Mouse (Mus musculus) CH12.LX (cell line): Measurements from ENCODE around the gene Prph2. TPM values are rescaled to one million over a fixed set of nuclear protein-coding genes. Genes with fewer than 3 reads are reported as not detected.
A peak's percentile ranks its signal among the peaks of the same experiment; 100 is the strongest.

Experiments
- DNase-seq: peaks from one replicate; pipeline ENCODE4 v3.0.0-alpha.2; 2013; ENCODE audit errors: extremely low read depth
- H3K27ac ChIP-seq: 2 replicates; pipeline ENCODE4 v1.5.1; 2012; ENCODE audit warnings: low read depth, mild to moderate bottlenecking, control low read depth, moderate library complexity; ENCODE audit not compliant: insufficient read depth
- H3K27me3 ChIP-seq: replicated peaks from 2 replicates; pipeline ENCODE3; 2012; ENCODE audit warnings: inconsistent platforms
- H3K36me3 ChIP-seq, 2 experiments: replicated peaks in 1 of 2; 2 replicates each; pipeline versions ENCODE3 to v1.6.1; 2012; ENCODE audit warnings: inconsistent platforms in 1 of 2, low read length in 1 of 2, mild to moderate bottlenecking in 1 of 2, mixed read lengths in 1 of 2, moderate library complexity in 1 of 2; ENCODE audit not compliant: control insufficient read depth in 1 of 2, insufficient read depth in 1 of 2
- H3K4me1 ChIP-seq, 2 experiments: 2 replicates each; pipeline ENCODE4 v1.6.1; 2012; ENCODE audit warnings: inconsistent platforms in 1 of 2, moderate library complexity in 1 of 2; ENCODE audit not compliant: insufficient read depth in 2 of 2, control insufficient read depth in 1 of 2
- H3K4me2 ChIP-seq: 2 replicates; pipeline ENCODE4 v1.6.1; 2012; ENCODE audit warnings: low read depth, mild to moderate bottlenecking, control low read depth; ENCODE audit not compliant: poor library complexity, insufficient read depth, severe bottlenecking
- H3K4me3 ChIP-seq, 3 experiments: fragments of 150-350 bp in 1 of 3; sonication (generic) in 1 of 3; replicated peaks in 1 of 3; 2 replicates each; pipeline versions ENCODE3 to v1.5.1; 2011 to 2012; ENCODE audit warnings: low read depth in 2 of 3, low read length in 2 of 3, mild to moderate bottlenecking in 2 of 3, moderate library complexity in 2 of 3, control low read depth in 1 of 3, improper control_type of control experiment in 1 of 3, inconsistent platforms in 1 of 3, mixed read lengths in 1 of 3; ENCODE audit not compliant: poor library complexity in 1 of 3
- H3K79me2 ChIP-seq: replicated peaks from 2 replicates; pipeline ENCODE4 v1.6.1; 2012; ENCODE audit warnings: mild to moderate bottlenecking, moderate library complexity; ENCODE audit not compliant: control insufficient read depth, poor library complexity, insufficient read depth, severe bottlenecking; ENCODE audit errors: extremely low read depth
- H3K9ac ChIP-seq: 2 replicates; pipeline ENCODE4 v1.6.1; 2012; ENCODE audit warnings: low read depth, mild to moderate bottlenecking, control low read depth, moderate library complexity; ENCODE audit not compliant: insufficient read depth
- H3K9me3 ChIP-seq: replicated peaks from 2 replicates; pipeline ENCODE3; 2012; ENCODE audit warnings: low read length, inconsistent platforms, mixed read lengths
- BHLHE40 ChIP-seq: IDR thresholded peaks from 2 replicates; pipeline ENCODE4 v1.6.1; 2011; ENCODE audit warnings: mild to moderate bottlenecking, low read depth, low read length, improper control_type of control experiment
- CTCF ChIP-seq, 2 experiments: IDR thresholded peaks in 1 of 2; conservative IDR thresholded peaks in 1 of 2; 2 replicates each; pipeline ENCODE4 v1.5.1; 2011 to 2012; ENCODE audit warnings: low read depth in 2 of 2, low read length in 2 of 2, improper control_type of control experiment in 1 of 2, inconsistent platforms in 1 of 2, mild to moderate bottlenecking in 1 of 2, moderate library complexity in 1 of 2
- EP300 ChIP-seq: IDR thresholded peaks from 2 replicates; pipeline ENCODE4 v1.6.1; 2011; ENCODE audit warnings: low read length, improper control_type of control experiment
- GABPA ChIP-seq: IDR thresholded peaks from 2 replicates; pipeline ENCODE4 v1.6.1; 2012; ENCODE audit warnings: low read depth, low read length, improper control_type of control experiment, inconsistent platforms; ENCODE audit not compliant: insufficient replicate concordance
- IRF4 ChIP-seq: IDR thresholded peaks from 2 replicates; pipeline ENCODE4 v1.6.1; 2014; ENCODE audit warnings: low read depth, mild to moderate bottlenecking, inconsistent platforms, low read length, improper control_type of control experiment
- JUND ChIP-seq: conservative IDR thresholded peaks from 2 replicates; pipeline ENCODE4 v1.6.1; 2011; ENCODE audit warnings: low read depth, low read length, improper control_type of control experiment
- KAT2A ChIP-seq: IDR thresholded peaks from 2 replicates; pipeline ENCODE4 v1.6.1; 2012; ENCODE audit warnings: low read length, improper control_type of control experiment, inconsistent platforms; ENCODE audit not compliant: insufficient replicate concordance
- MAFK ChIP-seq: IDR thresholded peaks from 2 replicates; pipeline ENCODE4 v1.6.1; 2011; ENCODE audit warnings: low read length, improper control_type of control experiment; ENCODE audit not compliant: insufficient replicate concordance
- MAX ChIP-seq: IDR thresholded peaks from 2 replicates; pipeline ENCODE4 v1.6.1; 2011; ENCODE audit warnings: low read length, improper control_type of control experiment
- MAZ ChIP-seq: IDR thresholded peaks from 2 replicates; pipeline ENCODE4 v1.6.1; 2012; ENCODE audit warnings: low read depth, mild to moderate bottlenecking, inconsistent platforms, low read length, improper control_type of control experiment, moderate library complexity
- MEF2A ChIP-seq: IDR thresholded peaks from 2 replicates; pipeline ENCODE4 v1.6.1; 2014; ENCODE audit warnings: low read depth, mild to moderate bottlenecking, inconsistent platforms, low read length, improper control_type of control experiment, borderline replicate concordance
- MXI1 ChIP-seq: IDR thresholded peaks from 2 replicates; pipeline ENCODE4 v1.6.1; 2011; ENCODE audit warnings: mild to moderate bottlenecking, low read depth, low read length, improper control_type of control experiment
- MYC ChIP-seq: IDR thresholded peaks from 2 replicates; pipeline ENCODE4 v1.6.1; 2011; ENCODE audit warnings: low read depth, mild to moderate bottlenecking, improper control_type of control experiment, low read length
- RAD21 ChIP-seq: IDR thresholded peaks from 2 replicates; pipeline ENCODE4 v1.6.1; 2011; ENCODE audit warnings: low read depth, mild to moderate bottlenecking, low read length, improper control_type of control experiment, moderate library complexity
- SIN3A ChIP-seq: IDR thresholded peaks from 2 replicates; pipeline ENCODE4 v1.6.1; 2012; ENCODE audit warnings: low read length, improper control_type of control experiment, inconsistent platforms
- SMC3 ChIP-seq: IDR thresholded peaks from 2 replicates; pipeline ENCODE4 v1.6.1; 2011; ENCODE audit warnings: low read depth, low read length, improper control_type of control experiment
- USF2 ChIP-seq: conservative IDR thresholded peaks from 2 replicates; pipeline ENCODE4 v1.6.1; 2011; ENCODE audit warnings: low read depth, low read length, improper control_type of control experiment
- ZC3H11A ChIP-seq: IDR thresholded peaks from 2 replicates; pipeline ENCODE4 v1.6.1; 2012; ENCODE audit warnings: low read depth, mild to moderate bottlenecking, inconsistent platforms, low read length, improper control_type of control experiment
- ZKSCAN1 ChIP-seq: IDR thresholded peaks from 2 replicates; pipeline ENCODE4 v1.6.1; 2012; ENCODE audit warnings: low read depth, inconsistent platforms, low read length, improper control_type of control experiment, borderline replicate concordance
- ZNF384 ChIP-seq: IDR thresholded peaks from 2 replicates; pipeline ENCODE4 v1.6.1; 2012; ENCODE audit warnings: low read depth, low read length, improper control_type of control experiment, inconsistent platforms
- dilution Hi-C: fragments of 300-500 bp; cut with MboI; formaldehyde crosslinking; loops from 2 replicates; pipeline ENCODE4 v1.14.3; 2020; ENCODE audit warnings: low sequenced_read_pairs; ENCODE audit not compliant: extremely low pct_unique_long_range_greater_than_20kb, extremely low pct_ligation_motif_present
- in situ Hi-C: fragments of 300-500 bp; cut with MboI; formaldehyde crosslinking; loops from 3 replicates; pipeline ENCODE4 v1.14.3; 2019; ENCODE audit warnings: low sequenced_read_pairs, low pct_ligation_motif_present, low pct_unique_long_range_greater_than_20kb, mixed read lengths
- polyA plus RNA-seq: library from polyadenylated mRNA; unstranded; fragments of >175 nt; gene quantifications from 2 replicates; pipeline ENCODE4 v1.2.1, GENCODE M21; 2012; ENCODE audit warnings: low read depth; ENCODE audit not compliant: insufficient read length
- total RNA-seq, 2 experiments: library from RNA; depleted of rRNA; stranded (reverse); fragments of 300-350 nt in 1 of 2; fragments of >200 nt in 1 of 2; gene quantifications; 2 replicates each; pipeline ENCODE4 v1.2.3; 2012 to 2014

Gene Prph2
- total and polyA plus RNA-seq, 3 experiments = not detected

- Histone ChIP-seq H3K4me3 (peak overlapping the region; percentile 75 to 91 (median 81)), H3K9me3 (no peaks in the 10 kb centered on the region), H3K27me3 (no peaks in the 10 kb centered on the region), H3K9ac (peak overlapping the region; percentile 75), H3K27ac (no peak overlapping the region), H3K79me2 (peaks cover 16% of the 10 kb centered on the region), H3K36me3 (peaks cover 3 to 35% of the 10 kb centered on the region in 2 experiments), H3K4me1 (peaks cover 7 to 24% of the 10 kb centered on the region in 2 experiments), H3K4me2 (peak overlapping the region; percentile 79)
- TF ChIP-seq CTCF (conservative IDR thresholded peaks at IDR 0.05 in 1 of 2, IDR thresholded peaks at IDR 0.05 in 1 of 2; ENCODE audit: low read depth in 2 of 2, low read length in 2 of 2) (peak; percentile 42 to 88; a peak in 3 of 4 replicates), SMC3 (peak; percentile 74), IRF4 (peak; percentile 57; the same call in 1 of the 2 replicates), MYC (peak; percentile 95), ZKSCAN1 (no peak), MEF2A (peak; percentile 32; the same call in 1 of the 2 replicates), EP300 (0 out of 2 replicates have a peak, but pooled peaks have one; percentile 8), GABPA (no peak), MAZ (peak; percentile 57; the same call in 1 of the 2 replicates), SIN3A (peak; percentile 62), JUND (0 out of 2 replicates have a peak, but pooled peaks have one; percentile 9), RAD21 (peak; percentile 83), KAT2A (no peak), MXI1 (peak; percentile 59), MAX (peak; percentile 81), ZNF384 (peak; percentile 42), BHLHE40 (peak; percentile 69), ZC3H11A (peak; percentile 16; the same call in 1 of the 2 replicates), MAFK (no peak), USF2 (no peak)
- dilution Hi-C loops = no loop called here
- DNase-seq = peak; percentile 67
- in situ Hi-C loops = loop anchor here (10.0 kb wide), 1 partner anchor 104 kb away; the partner anchor contains the start of gene Rpl7l1
Measured at GRCm38 (mm10) chr17:46888511-46889212, 21.6 kb upstream of the Prph2 start.
